Mouse (Mus musculus) heart, adult 11 months (tissue): ENCODE measurements at regions not wholly inside any gene's neighbourhood (a gene's known extent, or its start where the extent isn't known, plus 50 kb on each side); places are given as distances from the start of the nearest gene placed in this dataset.
A peak's percentile ranks its signal among the peaks of the same experiment; 100 is the strongest.

Experiments used
- DNase-seq: peaks from one replicate; pipeline ENCODE4 v3.0.0; 2022

DNA sequence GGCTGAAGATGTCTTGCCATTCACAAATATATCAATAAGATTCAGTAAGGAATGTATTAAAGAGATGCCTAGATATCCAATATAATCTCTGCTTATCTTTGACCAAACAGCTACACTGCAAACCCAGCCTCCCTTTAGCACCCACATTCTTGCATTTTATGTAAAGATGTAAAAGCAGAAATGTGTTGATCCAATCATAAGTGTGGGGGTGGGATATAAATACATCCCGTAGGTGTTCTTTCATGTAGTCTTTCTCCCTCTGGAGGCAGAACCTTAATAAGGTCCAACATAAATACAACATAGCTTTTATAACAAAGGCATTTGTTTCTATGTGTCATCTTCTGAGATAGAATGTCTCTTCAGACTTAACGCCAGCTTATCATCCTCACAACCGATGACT, 637.1 kb upstream of the Flrt2 start:
- DNase-seq, result no peak

DNA sequence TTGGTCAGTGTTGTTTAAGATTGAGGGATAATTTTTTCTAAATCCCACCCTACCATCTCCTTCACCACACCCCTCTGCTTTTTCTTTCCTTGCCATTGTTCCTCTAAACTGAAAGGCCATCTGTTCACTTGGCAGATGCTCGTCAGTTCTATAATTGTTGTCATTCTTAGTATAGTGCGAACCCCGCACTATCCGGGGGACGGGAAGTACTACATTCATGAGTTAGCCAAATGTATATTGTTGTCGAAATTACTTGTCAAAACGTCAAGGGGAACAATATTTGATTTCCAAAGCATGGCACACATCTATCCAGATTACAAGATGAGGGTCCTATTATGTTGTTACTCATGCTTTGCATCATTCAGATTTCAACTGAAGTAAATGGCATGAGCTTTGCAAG, 635.1 kb upstream of the Flrt2 start:
- DNase-seq, result no peak

DNA sequence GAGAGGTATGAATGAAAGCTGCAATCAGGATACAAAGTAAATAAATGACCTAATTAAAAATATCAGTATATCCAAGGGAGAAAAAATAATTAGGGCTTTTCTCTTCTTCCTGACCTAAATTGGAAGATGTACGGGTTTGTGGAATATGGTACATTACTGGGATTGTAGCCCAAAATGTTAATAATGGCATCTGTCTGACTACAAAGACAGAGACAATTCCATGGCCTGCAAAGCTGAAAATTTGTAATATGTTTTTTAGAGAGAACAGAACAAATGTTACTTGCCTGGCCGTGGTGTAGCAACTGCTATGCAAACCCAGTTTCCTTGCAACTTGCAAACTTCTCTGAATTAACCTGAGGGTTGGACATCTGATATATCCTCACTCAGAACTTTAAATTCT, 632.6 kb upstream of the Flrt2 start:
- DNase-seq, result no peak

DNA sequence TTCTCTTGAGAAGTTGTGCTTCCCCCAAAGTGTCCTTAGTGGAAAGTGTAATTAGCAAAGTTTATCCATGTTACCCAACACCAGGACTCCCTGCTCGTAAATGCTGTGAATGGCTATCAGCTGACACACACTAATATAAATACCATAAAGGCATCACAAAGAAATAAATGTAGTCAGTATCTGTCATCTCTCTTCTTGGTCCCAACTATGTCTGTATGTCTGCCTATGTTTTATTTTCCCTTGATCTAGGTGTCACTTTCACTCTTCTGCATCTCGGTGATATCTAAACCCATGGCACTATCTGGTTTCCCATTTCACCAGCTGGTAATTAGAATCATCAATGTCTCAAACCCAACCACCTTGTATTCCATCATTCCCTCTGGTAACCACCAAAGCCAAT, 619.7 kb upstream of the Flrt2 start:
- DNase-seq, result no peak

DNA sequence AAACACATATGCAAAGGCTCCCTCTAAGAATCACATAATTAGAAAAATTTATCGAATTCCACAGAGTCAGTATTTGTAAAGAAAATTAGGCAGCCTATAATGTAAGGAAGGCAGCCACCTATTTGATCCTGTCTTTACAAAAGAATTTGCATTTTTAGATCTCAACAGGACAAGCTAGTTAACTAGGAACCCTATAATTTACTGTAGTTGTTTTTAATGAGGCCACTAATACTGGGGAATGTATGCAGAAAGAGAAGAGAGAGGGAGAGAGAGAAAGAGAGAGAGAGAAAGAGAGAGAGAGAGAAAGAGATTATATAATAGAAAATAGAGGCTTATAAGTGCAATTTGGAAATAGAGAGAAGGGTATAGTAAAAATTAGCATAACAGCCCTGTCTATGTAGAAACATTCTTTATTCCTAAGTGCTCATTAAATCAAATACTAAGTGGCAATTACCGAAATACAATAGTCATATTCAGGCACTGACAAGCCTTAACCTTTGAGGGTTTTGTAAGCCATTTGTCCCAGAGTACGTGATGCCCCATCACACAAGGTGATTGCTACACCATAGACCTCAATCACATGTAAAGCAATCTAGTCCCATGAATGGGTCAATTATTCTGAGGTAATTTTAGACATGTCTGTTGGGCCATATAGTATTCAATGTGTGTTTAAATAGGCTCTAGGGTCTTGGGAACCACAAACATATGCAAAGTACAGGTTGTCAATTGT, 572.6 kb upstream of the Flrt2 start:
- no peak for DNase-seq

DNA sequence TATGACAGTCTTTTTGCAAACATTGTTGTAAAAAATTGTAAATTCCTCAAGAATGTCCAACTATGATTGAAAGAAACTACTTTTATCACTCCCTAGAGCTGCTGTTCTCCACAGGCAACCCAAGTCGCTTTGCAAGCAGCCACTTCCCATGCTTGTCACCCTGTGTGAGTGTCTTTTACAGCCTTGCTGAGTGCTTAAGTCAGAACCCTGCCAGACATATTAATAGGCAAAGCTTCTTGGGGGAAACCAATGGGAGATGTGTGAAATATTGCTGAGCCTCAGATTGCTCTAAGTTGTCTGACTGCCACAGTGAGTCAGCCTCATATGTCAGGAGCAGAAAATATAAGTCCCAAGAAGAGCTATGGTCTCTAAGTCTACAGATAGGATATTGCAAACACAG, 559.2 kb upstream of the Flrt2 start:
- no peak for DNase-seq

DNA sequence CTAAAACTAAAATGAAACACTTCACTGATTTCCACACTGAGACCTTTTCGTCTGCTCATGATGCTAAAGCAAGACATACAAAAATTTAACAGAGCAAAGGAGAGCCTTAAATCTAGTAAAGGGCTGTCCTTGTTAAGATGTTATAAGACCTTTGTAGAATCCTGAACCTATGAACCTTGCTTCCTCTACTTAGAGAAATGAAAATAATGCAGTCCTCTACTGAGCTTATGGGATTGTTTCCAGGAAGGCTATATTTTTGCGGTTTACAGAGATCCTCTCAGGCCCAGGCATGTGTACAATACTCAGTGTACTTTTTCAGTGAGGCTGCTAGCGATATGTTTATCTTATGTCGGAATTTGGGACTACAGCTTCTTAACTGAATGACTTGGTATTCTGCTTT, 558.5 kb upstream of the Flrt2 start:
- no peak for DNase-seq

DNA sequence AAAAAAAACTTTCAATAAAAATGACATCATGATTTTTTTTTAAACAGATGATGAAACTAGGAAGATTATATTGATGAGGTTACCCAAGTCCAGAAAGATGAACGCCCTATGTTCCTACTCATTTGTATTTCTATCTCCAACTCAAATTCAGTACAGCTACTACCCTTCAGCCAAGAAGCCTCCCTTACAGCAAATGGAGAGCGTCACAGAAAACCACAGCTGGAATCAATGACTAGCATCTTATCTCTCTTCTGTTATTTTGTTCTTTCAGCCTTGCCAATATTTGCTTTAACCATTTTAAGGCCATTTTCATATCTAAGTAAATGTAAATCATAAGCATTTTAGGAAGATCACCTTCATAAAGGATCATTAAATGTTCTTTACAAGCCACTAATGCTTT, 553.9 kb upstream of the Flrt2 start:
- no peak for DNase-seq

DNA sequence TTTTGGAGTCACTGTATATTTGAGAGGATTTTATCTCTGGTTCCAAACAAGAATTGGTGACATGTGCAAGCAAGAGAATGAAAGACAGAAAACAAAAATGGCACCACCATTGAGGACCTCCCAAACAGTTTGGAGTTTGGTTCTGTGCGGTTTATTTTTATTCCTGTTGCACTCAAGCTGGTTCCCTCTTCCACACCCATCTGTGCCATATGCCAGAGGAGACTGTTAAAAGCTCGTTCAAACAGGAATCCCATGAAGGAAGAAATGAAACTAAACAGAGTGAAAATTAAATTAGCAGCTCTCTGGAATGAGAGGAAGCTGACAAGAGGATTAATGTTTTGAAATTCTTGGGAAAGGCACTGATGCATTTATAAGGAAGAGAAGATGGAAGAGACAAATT, 521.0 kb upstream of the Flrt2 start:
- DNase-seq, result no peak

DNA sequence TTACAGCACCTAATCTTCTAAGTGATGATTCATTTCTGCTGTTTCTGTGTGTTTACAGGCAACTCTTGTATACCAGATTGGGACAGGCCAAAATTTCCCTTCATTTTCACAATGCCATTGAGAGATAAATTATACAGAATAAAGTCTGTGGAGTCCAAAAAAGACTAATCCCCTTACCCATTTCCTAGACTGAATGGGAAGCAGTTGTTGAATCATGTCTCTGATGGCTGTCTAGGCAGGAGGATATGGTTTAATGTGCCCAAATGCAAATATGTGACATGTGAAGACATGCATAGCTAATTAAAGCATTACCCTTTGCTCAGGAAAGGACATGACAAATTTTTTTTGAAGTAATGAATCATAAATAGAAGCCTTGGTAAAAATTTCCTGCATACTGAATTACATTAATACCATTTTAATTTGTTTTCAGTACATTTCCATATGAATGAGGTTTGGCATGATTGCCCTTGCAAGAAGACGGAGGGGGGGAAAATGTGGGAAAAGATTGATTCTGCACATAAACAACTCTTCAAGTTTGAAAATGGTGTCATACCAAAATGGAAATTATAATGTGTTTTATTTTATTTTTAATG, 518.1 kb upstream of the Flrt2 start:
- DNase-seq, result no peak

DNA sequence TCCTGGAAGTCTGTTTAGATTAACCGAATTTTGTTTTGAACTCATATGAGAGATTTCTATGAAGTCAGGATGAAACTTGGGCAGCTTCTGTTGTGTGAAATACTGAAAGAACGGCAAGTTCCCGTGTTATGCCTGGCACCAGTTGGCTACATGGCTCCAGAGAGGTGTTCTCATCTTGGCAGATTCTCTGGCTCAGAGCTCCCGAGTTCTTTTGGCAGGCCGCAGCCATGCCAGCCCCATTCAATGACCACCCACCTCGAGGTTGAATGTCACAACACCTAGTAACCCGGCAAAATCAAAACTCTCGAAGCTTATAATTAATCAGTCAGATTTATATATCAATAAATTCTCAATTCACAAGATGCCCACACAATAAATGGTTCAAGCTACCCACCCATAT, 489.5 kb upstream of the Flrt2 start:
- peak; percentile 60 for DNase-seq

DNA sequence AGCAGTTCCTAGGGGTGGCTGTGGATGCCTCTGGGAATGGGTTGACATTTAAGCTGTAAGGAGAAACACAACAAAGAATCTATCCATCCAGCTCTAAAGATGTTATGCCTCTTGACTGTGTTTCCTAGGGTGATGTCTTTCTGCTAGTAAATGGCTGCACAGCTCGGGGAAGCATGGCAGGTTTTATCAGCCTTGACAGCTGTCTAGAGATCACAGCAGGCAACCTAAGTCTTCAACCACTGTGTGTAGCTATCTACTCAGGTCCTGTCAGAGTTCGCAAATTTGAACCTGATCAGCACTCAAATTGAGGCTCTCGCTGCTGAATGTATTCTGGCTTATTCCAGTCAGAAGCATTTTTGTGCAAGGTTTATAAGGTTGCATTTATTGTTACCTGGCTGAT, 486.9 kb upstream of the Flrt2 start:
- DNase-seq, result no peak

DNA sequence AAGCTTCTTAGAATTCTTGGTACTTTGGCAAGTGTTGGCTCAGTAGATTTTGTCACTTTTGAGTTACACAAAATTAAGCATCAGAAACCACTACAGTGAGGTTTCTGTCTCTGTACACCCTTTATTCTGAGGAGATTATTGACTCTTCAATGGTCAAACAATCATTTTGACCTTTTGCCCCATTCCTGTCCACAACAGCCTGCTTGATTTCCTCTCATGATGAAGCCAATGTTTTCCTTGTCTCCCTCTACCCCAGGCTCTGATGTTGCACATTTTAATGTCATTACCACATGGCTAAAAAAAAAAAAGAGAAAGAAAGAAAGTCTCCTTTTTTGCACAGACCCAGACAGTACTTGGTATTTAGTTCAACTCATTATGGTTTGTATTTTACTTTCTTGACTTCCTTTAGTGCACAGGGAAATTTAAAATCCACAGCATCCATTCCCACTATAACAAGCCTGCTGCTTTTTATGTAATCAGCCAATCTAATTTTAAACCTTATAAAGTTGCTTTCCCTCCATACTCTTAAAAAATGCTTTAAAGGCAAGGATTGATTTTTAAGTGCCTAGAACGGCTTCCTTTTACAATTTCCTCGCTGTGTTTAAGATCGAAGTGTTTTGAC, 452.8 kb upstream of the Flrt2 start:
- DNase-seq, result no peak

DNA sequence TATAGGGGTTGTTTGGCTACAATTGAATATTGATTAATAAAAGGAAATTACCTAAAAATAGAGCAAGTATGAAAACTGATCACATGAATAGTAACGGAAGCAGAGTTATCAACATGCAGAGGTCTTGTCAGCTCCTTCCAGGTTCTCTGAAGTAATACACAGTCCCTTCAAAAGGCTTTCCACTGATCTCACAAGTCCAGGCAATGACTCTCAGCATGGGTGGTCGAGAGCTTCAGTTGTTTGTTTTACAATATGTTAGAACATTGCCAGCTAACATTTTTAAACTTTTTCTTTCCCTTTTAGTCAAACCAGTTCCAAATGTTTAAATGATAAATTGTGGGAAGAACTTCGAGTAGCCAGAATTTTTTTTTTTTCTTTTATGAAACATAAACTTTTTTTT, 424.8 kb upstream of the Flrt2 start:
- DNase-seq, result no peak

DNA sequence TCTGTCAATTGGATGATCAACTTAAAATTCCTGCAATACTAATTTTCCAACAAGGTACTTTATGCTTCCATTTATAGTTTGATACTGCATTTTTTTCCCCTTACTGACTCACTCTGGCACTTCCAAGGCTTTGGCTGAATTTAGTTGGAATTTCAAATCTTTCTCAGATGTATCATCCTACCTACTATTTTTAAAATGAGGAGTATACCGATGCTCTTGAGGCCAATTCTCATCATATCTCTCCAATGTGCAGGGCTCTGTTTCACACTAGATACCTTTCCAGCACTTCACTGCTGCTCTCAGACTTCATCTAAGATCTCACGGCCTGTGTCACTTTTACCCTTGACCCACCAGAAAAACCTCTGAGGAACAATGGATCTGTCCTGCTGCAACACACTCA, 386.6 kb upstream of the Flrt2 start:
- DNase-seq, result no peak

DNA sequence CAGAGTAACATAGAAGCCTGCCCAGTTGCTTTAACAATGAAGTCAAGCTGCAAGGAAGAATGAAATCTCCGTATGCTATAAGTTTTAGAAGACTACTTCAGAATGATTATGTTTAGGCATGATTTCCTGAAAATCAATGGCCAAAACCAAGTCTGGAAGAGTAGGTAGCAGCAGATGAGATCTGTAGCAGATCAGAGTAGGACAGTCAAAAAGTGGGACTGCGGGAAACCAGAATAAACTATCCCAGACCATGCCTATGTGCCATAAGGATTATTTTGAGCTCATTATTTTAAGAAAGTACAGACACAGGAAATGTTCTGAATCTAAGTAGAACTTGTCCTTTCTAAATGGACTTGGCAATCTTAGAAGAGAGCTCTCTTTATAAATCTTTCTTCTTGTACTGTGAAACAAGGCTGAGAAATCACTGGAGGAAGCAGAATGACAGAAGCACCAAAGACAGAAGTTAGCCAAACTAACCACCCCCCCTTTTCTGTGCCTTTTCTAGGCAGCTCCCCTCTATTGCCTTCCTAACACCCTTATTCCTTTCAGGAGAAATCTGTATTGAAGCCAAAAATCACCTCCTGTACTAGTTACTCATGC, 376.8 kb upstream of the Flrt2 start:
- DNase-seq, result no peak

DNA sequence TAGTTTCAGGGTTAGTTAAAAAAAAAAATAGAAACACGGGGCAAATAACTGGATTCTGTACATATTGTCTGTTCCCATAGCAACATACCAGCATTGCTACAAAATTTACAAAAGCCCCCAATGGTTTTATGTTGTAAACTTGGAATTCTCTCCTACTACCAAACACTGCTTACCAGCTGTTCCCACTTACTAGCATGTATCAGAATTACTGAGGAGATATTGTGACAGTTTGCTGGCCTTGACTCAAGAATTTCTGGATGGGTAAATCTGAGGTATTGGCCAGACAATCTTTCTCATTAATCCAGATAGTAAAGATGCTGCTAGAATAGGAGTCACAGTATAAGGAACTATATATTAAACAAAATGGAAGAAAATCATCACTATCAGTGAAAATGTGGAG, 375.2 kb upstream of the Flrt2 start:
- DNase-seq, result no peak

DNA sequence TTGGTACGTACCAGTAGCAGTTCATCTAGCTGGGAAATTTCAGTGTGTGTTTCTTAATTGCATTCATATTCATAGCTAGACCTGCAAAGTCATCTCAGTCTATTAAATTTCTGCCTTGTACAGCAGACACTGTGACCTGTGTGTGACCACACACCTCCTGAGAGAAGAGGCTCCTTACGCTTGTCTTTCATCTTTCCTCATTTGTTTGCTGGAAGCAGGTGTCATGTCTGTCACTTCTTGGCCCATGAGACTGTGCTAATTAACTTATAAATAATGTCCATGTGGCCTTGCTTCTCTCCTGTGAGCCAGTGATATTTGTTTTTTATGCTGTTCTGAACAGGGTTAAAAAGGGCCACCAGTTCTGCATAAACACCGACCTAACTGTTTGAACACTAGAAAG, 370.3 kb upstream of the Flrt2 start:
- no peak for DNase-seq

DNA sequence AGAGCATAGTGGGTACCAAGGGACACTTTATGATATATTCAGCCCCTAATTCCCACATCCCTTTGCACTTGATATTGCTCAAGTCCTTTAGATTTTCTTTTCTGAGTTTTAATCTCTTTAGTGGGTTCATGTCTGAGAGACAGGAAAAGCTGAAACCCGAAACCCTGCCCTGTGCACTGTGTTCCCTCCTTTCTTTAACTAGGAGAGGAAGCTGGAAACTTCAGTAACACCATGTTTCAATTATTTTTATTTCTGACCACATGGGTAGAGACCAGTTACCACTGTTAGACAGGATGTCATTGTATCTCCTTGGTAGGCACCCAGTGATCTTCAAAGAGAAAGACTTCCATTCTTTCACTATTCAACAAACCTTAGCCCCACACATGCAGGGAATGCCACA, 362.4 kb upstream of the Flrt2 start:
- DNase-seq, result no peak

DNA sequence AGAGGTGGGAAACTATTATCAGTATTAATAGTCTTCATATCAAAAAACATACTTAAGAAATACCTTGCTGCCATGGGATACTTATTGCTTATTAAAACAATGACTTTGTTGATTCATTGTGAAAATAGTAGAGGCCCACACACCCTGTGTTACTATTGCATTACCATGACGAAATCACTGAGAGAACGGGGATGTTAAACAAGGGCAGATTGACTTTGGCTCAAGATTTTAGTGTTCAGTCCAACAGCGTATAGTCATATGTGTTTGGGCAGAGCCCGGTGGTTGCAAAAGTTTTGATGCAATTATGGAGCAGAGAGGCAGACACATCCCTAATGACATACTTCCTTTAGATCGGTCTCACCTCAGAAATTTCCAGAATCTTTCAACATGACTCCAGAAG, 344.2 kb upstream of the Flrt2 start:
- DNase-seq, result no peak

DNA sequence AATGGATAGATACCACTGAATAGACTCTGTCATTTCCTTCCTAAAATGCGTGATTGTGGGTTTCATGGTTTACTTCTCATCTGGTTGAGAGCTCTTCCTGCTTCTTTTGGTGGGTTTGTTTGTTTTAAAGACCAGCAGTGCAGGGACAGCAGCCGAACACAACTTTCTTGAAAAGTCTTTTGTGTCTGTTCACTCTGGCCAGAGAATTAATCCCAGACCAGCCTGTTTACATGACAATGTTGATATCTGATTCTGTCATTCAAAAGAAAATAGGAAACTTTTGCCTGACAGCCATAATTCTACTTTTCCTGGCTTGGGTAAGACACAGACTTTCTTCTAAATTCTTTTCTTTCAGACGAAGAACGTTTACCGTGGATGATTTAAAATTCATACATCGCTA, 336.9 kb upstream of the Flrt2 start:
- DNase-seq, result no peak

DNA sequence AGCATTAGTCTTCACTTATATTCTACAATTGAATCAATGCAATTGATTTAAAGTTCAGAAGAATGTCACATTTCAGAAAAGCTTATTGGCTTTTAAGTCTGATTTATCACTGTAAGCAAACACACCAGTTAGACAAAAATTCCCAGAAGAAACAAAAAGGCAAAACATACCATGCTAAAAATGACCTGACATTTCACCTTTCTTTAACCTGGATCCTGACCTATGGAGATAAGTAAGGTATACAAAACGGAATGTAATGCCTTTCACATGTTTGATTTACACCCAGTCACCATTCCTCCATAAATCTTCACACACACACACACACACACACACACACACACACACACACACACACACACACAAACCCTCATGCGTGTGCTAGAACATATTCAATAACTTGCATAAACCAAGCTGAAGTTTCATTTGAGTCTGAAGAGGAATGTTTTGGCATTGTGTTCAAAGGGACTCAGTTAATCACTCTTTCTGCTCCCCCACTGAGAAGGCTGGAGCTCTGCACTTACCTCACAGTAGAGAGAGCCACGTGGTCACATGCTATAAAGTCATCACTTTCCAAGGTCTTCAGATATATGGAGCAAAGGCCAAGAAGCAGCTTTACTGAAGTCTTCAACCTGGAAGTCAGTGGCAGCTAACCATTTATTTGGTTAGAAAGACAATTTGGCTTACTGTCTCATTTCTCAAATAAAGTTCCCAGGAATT, 307.6 kb upstream of the Flrt2 start:
- no peak for DNase-seq

DNA sequence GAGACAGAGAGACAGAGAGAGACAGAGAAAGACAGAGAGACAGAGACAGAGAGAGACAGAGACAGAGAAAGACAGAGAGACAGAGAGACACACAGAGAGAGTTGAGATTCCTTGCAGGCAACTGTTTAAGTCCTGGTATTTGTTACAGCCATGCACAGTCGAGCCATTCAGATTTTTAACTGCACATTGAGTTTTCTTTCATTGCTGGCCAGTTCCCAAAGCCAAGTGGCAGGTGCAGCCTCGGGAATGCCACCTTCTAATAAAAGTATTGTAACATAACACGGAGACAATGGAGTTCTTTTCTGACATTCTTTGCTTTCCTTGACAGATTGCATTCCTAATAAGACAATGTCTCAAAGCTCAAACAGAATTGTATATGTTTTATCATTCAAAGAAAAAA, 306.3 kb upstream of the Flrt2 start:
- no peak for DNase-seq

DNA sequence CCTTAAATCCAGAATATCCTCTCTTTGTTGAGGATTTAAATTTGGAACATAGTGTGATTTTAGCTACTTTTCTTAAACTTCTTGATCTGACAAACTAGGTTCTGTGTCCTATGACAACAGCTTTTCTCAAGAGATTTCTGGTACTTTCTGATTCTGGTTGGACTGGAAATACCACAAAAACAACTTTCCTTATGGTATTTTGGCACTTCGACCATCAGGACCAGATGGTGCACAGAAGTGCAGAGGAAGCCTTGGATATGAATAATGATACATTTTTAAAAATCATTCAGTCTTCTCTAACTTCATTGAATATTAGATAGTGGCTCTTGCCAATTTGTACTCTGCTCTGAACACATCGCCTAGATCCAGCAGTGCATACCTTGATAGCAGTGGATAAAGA, 303.8 kb upstream of the Flrt2 start:
- DNase-seq, result no peak
